Mouse (Mus musculus): ENCODE results near the gene Lama2.

The Lama2 gene

DNA sequence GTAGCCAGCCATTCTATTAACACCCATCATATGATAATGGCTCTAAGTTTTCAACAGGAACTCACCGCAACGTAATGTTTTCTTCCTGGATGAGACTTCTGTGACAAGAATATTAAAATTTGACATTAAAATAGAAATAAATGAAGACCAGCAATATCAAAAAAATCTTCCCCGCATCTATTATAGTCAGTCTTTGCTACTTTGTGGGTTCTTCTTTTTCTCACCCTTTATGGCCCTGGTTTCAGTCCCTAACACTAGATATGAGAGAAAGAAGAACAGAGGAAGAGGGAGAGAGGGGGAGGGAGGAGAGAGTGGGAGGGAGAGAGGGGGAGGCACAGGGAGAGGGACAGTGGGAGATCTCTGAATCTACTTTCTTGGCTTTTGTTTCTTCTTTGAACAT is at the start of gene Lama2:
Gene Lama2 (minus strand): TSS at position 101 of the 400 bp plus-strand sequence.
- no peak for DNase-seq

DNA sequence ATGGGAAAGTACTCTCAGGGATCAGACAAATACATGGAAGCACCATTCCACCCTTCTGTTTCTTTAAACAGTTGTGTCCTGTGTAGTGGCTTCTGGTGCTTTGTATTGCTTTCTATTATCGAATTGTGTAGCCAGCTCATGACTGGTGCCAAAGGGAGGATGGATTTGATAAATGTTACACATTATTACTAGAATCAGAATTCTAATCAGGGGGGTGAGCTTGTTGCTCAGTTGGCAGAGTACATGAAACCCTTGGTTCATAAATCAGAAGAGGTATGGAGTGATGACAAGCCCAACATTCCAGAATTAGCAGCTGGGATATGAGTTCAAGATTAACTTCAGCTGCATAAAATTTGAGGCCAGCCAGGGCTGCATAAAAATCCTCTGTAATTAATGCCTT is 44.8 kb upstream of the Lama2 start:
- DNase-seq: no peak

DNA sequence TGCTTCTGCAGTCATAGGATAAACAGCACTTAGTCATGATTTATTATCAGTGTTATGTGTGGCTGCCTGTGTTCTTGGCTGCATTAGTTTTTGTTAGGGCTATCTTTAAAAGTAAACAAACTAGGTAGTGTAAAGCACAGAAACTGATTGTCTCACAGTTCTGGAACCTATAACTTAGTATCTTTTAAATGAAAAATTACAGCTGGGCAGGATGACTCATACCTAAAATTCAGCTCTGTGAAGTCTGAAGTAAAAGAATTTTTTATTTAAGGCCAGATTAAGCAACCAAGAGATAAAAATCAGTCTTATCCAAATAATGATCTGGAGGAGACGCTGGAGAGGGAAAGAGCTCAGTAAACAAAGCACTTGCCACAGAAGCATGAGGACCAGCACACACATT is 43.8 kb upstream of the Lama2 start:
- no peak for DNase-seq

DNA sequence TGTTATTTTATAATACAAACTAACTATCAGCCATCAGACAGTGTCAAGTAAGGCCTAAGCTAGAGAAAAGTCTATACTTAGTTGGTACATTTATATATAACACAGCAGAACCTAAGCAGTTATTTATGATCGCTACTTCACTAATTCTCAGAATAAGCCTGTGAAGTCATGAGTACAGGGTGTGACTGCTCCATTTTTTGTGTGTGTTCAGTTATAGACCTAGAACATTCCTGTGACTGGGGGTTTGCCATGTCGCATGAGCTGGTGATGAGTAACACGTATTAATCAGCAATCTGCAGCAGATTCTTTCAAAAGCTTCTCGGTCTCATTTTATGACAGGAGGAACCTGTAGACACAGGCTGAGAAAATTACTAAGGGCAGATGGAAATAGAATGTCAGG is 34.6 kb upstream of the Lama2 start:
- DNase-seq: no peak

DNA sequence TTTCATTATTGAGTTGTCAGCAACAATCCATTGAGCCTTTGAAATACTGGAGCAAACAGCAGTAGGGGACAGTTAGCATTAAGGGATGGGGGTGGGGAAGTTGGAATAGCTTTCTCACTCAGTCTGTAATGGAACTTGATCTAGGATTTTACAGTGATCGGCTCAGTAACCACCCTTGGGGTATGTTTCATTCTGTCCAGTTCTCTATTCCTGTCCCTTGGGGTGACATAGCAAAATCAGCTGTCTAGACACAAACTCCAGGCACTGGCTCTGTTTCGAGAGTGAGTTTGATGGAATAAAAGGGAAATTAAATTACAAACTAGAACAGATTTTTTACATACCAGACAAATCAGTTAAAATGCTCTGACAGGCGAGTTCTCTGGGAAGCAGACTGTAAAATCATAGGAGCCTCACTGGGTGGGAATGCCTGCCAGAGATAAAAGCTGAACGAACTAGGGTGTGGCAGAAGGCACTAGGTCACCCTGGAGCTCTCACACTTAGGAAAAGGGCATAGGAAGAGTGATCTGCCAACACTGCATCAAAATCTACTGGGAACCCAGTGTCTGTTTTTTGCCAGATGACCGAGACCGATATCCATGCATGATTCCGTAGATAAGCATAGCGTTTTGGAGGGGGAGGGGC is 33.3 kb upstream of the Lama2 start:
- peak; percentile 8 for DNase-seq

DNA sequence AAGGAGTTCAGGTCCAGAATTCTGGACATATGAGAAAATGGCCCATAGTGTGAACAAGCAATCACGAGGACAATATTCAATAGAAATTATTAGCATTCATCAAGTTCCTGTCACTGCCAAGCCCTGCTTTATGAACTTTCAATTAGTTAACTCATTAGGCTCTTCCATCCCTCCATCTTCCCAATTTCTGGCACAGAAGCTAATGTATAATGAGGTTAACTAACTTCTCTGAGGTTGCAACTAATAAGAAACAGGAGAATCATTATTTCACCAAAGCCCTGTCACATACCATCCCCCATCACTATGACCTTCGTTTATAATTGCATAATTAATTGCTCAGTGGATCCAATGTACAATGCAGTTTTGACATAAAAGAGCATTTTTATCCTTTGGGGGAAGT is 16.2 kb upstream of the Lama2 start:
- no peak for DNase-seq

DNA sequence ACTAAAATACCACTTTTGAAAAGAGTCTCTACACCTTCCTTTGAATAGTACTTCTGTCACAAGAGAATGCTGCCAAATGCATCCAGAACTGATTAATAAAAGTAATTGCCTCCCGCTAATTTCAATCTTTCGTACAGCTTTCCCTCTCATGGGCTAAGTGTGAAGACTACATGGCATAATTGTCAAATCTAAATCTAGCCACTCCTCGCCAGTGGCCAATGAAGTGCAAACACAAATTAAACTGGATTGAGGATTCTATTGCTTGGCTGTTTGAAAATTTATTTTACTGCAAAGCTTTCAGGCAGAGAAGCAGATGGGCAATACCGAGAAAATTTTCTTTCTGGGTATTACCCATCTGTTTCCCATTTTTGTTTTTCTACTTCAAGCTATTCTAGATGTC is 11.4 kb upstream of the Lama2 start:
- no peak for DNase-seq

DNA sequence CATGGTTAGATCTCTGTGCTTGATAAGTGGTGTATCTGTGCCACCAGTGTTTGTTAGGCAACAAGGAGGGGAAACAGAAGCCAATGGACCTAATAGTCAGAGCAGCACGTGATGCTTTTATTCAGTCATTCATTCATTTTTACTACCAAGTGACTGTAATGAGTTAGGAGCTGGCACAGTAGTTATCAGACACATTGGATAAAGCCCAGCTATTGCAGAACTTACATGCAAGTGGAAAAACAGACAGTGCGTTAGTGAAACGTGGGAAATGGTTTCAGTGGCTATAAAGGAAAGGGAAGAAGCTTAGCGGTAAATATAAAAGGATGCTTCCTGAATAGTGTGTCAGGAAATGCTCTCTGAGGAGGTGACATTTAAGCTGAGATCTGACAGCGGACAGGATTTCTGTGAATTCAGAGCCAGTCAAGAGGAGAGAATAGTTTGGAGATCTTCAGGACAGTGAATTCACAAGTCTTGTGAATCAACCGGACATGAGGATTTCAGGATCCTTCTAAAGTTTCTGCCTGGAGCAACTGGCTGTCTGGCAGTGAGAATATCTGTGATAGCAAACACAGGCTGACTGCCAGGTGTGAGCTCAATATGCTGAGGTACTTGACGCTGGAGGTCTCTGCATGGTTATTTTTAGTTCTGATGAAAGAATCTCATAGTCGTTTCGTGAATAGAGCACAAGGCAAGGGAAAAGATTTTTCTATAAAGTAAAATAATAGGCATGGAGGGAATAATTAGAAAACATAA is 2.3 kb upstream of the Lama2 start:
- DNase-seq: no peak

DNA sequence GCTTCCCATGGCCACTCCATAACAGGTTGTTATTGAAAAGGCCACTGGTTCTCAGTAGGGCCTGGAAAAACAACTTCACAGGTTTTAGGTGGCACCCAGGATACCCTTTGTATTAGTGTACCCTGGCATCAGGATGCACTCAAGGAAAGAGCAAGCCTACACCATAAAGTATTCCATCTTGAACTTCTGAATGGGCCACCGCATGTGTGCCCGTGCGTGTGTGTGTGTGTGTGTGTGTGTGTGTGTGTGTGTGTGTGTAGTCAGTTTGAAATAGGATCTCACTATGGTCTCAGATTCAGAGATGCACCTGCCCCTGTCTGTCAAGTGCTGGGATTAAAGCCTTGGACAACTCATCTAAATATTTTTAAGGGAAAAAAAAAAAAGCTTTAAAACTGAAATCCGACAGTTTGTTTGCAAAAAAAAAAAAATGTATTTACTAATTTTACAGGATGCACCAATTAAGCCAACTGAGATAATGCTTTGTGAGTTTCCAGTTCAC is 2.0 kb downstream of the Lama2 start:
- DNase-seq: no peak

DNA sequence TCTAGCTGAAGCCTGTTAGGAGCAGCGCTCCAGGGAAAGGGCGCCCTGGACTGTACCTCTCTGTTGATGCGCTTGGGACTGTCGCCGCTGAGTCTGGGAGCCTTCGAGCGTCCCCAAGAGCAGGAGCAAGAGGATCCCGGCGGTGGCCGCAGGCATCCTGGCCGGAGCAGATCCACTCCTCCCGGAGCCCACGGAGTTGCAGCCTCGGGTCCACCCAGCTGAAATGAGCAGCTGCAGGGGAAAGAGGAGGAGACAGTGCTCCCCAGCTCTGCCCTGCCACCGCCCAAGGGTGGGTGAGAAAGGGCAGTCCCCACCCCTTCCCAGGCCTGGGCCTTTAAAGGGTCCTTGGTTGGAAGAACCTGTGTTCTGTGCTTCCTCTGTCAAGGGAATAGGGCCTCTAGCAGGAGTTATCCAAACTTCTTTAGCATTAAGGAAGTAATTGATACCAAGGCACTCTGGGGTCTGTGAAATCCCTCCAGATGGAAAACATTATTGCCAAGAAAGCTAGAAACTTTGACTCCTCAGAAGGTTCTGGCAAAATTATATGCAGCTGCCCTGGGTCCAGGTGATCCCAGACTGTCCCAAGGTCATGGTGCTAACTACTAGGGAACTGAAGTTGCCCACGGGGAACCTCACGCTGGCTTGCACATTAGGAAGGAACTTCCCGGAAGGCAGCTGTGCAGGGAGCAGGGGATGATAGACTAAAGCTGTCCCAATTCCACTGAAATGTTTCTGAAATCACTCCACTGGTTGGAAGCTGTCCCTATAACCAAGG is 2.7 kb downstream of the Lama2 start:
- peak; percentile 32 for DNase-seq

DNA sequence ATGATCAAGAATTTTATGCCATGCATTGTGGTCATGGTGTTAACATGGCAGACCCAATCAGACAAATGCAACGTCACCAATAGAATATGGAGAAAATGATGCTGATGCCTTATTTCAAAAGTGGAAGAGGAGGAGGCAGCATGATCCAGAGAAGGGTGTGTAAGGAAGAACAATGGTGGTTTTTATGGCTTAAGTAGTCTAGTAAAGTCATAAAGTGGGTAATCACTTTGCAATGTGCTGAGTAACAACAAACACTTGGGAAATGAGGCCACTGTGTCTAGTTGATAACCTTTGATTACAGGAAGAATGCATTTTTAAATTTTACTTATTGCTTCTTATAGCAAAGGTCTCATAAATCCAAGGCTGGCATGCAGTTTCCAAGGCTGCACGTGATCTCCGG is 23.9 kb downstream of the Lama2 start:
- no peak for DNase-seq

DNA sequence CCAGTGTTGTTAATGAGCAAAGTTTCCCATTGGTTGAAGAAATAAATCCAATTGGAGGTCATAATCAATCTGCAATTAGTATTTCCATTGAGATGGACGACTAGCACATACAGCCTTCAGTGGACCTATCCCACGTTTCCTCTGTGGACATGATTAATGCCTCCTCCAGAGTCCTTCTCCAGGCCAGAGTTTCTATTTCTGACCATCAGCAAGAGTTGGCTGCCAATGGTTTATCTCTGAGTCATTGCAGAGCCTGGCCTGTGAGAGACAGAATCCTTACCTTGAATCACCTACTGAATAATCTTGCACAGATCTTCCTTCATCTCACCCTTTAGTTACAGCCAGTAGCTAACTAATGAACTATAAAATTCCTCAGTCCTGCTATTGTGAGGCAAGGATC is 86.3 kb downstream of the Lama2 start:
- no peak for DNase-seq

DNA sequence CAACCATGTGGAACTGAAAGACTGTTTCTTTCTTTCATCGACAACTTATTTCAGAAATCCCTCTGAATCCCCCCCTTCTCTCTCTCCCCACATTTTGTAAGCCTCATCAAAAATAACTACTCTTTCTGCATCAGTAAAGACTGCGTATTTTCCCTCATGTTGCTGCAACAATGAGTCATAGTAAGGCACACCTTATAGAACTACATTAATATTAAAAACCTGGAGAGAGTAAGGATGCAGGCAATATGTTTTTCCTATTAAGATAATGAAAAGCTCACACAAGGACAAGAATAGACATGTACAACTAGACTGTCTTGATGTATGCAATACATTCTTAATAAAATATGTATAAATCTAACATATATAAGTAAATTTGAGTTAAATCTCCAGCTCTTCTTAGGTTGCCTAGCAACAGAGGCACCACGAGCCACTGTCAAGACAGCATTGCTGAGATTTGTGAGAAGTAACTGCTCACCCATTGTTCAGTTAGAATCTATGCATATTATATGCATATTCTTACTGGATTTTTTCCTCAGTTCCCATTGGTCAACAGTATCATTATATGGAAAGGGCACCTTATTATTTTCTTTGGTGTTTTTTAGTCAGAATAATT is 110.6 kb downstream of the Lama2 start:
- DNase-seq: no peak

DNA sequence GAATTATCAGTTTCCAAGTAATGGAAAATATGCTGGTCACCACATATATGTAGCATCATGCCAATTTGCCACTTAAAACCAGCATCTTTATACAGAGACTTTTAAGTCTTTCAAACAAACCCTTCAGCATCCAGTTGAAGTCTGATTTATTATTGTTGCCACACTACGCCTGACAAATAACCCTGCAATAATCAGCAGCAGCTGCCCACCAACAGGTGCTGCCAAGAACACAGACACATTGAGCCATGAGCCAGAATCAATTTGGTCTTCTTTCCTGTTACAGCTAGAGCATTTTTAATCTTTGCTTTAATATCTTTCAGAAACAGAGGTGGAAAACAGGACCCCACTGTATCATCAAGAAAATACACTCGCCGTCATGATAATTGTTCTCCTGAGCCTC is 118.7 kb downstream of the Lama2 start:
- no peak for DNase-seq

DNA sequence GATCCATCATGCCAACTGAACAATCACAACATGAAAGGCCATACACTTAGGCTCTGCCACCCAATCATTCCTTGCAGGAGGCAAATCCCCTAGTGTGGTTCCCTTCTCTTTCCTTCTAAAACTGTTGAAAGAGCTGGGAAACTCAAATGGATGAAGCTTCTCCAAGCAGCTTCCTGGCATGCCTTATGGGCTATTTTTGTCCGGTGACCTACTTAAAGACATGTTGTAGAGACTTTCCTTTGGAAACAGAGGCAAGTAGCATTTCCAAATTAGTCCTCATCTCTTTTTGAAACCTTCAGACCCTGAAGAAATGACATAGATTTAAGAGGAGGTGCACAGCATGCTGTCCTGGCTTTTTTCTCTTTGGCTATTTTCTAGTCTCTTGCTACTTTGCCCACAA is 131.1 kb downstream of the Lama2 start:
- no peak for DNase-seq

DNA sequence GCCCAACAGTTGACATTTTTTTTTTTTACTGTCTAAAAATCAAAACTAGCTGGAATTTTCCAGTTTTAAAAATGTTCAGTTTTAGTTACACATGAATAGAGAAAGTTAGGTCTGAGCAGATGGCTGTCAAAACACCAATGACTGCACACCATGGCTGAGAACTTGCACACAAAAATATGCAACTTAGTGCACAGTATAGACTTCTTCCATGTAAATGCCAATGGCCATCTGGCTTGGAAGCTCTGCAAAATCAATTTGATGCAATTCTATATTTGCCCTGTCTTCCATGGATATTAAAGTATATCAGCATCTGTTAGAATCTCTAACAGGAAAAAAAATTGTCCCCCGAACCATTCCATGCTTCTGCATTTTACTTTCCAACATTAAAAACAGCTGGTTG is 135.5 kb downstream of the Lama2 start:
- no peak for DNase-seq

DNA sequence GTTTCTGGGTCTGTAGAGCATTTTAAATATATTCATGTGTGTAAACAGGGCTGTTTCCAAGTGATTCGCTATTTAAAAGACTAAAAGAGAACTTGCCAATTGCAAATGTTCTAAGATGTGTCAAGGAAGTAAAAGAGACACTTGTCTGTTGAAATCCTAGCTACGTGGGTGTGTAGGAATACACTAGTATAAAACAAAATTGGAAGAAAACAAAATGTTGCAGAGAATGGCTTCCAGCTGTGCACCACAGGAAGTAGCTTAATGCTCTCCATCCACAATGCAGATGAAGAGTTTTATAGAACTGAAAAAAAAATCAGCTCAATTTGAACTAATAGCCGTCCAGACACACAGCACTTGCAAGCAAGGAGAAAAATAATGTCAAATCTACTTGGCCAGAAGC is 144.0 kb downstream of the Lama2 start:
- no peak for DNase-seq

DNA sequence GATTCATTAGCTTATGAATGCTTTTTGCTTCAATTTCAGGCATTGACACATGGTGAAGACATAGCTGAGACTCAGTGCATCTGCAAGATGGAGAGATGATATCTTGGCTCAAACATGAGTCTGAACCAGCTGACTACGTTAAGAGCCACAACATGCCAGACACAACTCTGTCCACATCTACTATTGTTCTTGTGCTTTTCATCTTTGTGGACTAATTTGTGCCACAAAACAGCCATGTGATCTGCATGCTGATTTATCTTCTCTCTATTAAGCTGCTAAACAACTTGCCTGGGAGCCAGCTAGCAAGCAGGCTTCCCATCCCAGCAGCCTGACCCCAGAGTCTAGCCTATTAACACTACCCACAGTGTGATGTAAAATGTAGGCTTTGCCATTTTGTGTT is 151.3 kb downstream of the Lama2 start:
- DNase-seq: no peak

DNA sequence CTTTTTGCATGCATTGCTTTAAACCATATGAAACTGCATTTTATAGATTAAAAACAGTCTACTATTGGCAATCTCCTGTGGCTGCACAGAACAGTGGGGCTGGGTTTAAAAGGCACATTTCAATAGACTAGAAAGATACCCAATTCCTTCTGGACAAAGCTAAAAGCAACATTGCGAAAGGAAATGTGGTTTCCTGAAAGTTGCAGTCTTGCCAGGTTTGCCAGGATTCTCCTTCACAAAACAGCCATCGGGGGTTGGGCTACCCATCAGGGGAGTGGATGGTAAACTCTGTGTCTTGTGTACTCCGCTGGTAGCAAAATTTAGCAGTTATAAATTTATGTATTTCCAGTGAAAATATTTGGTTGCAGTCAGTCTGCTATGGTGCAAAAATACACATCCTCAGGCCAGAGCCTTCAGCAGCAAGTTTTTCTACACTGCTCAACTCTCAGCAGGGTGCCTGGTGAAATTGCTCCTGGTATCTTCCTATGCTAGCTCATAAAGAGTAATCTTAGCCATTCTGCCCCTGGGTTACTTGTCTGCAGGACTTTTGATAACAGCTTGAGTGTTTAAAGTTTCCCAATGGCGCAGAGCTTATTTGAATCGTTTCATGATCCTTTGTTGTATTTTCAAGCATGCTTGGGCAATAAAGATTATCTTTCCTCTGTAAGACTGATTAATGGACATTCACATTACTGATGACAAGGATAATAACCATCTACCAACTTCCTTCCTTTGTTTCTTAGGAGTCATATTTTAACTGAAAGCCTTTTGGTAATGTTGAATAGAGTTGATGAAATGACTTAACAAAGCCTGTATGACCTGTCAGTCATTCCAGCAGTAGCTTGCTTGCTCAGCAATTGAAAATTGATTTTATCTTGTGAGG is 205.7 kb downstream of the Lama2 start:
- no peak for DNase-seq

DNA sequence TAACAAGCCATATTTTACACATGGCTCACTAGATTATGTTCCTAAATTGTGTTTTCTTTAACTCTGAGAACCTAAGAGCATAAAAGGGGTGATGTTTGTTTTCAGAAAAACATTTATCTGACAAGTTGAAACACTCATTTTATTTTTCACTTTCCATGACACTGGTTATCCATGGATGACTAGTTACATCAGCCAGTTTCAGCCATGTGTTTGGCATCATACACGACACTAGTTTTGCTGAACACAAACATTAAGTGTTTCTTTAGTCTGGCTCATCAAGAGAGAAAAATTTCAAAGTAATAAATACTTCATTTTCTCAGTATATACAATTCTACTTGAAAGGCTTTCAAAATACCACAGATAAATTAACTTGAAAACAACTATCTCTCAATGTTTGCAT is 228.8 kb downstream of the Lama2 start:
- DNase-seq: no peak

DNA sequence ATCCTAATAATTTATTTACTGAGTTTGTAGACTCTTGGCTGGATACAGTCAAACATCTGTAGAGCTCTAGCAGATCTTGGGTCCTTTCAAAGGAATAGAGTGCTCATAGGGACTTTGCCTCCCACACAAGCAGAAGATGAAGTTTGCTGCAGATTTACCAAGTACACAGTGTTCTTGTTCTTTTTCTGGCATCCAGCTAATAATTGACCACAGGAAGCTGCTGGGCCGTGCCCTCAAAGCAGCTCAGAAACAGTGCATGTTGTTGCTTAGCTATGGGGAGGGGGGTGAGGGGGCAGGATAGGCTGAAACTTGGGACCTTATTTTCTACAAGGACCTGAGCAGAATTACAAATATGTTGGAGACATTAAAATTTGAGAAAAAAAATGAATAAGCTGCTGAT is 232.0 kb downstream of the Lama2 start:
- DNase-seq: peak; percentile 85

DNA sequence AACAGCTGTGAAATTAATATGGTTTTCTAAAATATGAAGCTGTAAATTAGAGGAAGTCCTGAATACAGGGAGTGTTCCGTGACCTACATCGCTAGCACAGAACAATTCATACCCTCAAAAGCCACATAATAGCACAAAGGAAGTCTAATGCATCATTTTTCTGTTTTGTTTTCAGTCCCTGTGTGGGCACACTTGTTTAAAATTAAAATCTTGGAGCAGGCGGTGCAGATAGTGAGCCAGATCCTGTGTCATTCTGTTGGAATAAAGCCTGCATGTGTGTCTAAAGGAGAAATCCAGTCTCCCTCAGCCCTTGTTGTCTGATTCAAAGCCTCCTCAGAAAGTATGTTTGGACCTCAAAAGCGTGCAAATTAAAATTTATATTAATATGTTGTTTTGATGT is 234.9 kb downstream of the Lama2 start:
- DNase-seq: no peak
